Mouse (Mus musculus): Measurements from ENCODE around the gene Cbfa2t2.

Cbfa2t2 gene

DNA sequence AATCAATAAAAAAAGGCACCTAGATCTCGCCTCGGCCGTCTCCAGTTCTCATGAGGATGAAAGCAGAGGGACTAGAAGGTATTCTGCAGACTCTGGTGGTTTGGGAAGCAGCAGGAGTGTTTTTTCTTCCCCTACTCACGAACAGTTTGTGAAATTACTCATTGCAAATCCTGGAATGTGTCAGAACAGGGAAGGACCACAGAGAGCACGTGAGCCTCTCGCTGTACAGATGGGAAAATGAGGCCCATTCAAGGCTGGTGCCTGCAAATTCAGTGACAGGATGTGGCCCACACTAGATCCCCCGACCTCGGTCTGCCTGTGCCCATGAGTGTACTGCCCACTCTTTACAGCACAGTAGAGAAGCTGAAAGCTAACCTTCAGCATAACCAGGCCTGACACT lies 135.7 kb downstream of the Cbfa2t2 start:
- DNase-seq, result no peak

GRCm38 (mm10) chr2:154572996-154573395 lies 136.7 kb downstream of the Cbfa2t2 start:
- no peak for DNase-seq

GRCm38 (mm10) chr2:154574271-154574670 lies 138.0 kb downstream of the Cbfa2t2 start:
- DNase-seq, result no peak

DNA sequence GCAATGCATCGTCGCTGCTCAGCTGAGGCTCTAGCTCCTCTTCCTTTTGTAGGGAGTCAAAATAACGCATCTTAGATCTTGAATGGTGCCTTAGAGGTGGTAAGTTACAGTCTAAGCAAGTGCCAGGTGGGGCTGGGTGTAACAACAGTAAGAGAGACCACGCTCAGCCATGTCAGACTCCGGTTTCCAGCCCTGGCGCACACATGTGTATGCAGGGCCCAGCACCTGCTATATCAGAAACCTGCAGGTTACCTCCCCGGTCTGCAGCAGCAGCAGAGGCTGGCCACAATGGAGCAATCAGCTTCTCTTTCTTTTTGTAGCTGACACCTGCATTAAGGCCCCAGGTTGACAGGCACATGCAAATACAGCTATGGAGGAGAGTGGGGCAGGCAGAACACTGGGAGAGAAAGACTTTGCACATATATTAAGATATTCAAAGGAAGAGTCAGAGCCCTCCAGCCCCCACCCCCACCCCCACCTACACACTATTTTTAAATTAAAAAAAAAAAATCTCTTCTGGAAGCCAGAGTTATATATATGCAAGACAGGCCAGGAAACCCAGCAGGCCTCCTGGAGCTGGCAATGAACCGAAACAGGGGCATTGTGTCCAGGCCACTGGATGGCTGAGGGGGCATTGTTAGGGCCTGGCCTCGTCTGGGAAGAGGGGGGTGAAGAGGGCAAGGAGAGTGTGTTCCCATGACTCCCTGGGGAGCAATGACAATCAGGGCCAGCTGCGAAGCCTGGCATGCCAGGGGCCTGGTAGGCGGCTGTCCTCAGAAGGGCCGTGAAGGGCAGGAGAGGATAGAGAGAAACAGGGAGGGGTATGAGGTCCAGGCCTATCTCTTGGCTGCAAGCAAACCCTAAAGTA lies 140.8 kb downstream of the Cbfa2t2 start:
- DNase-seq, result peak; percentile 69

DNA sequence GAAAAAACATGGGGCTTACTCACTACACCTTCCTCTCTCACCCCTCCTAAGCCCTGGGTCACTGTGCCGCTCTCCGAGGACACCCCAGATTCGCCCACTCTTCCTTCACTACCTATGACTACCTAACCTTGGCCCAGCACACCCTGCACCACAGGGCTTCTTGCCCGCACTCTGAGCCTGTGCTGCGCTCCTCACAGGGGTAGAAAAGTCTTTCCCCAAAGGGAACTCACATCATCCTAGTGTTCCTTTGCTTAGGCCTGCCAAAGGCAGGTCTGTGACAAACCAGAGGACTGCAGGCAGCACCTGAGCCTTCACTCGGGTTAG lies 141.4 kb downstream of the Cbfa2t2 start:
- DNase-seq, result no peak

DNA sequence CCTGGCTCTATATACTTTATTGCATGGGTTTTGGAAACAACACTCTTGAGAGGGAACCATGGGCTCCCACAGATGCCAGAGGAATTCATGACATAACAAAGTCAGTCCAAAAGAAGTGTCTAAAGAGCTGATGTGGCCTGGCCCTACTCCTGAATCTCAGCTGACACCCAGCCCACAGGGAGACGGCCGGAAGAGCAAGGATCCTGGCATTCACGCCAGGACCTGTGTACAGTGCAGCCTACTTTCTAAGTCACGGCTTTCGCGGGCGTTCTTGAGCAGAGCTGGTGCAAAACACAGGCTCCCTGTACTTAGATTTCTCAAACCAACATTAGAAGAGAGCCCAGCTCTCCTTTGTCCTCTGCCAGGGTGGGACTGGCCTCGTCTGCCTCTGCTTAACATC lies 144.3 kb downstream of the Cbfa2t2 start:
- DNase-seq, result no peak

- no peak for DNase-seq
Measured at GRCm38 (mm10) chr2:154581421-154581820, 145.1 kb downstream of the Cbfa2t2 start.

- DNase-seq, result no peak
Measured at GRCm38 (mm10) chr2:154583906-154584872, 147.9 kb downstream of the Cbfa2t2 start.

- no peak for DNase-seq
Measured at GRCm38 (mm10) chr2:154584931-154585601, 148.8 kb downstream of the Cbfa2t2 start.

DNA sequence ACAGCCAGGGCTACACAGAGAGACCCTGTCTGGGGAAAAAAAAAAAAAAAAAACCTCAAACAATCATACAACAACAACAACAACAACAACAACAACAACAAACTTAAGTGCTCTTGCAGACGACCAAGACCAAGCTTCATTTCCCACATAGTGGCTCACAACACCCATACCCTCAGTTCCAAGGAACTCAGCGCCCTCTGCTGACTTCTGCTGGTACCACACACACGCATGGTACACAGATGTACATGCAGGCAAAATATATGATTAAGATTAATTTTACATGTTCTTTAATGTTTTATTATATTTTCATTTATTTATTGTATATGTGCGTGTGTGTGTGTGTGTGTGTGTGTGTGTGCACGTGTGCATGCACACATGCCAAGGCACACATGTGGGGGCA lies 150.1 kb downstream of the Cbfa2t2 start:
- DNase-seq, result peak; percentile 89
